Mouse (Mus musculus) G1E-ER4 (cell line): Measurements from ENCODE around the gene Fntb. TPM values are rescaled to one million over a fixed set of nuclear protein-coding genes. Genes with fewer than 3 reads are reported as not detected.

Experiments used
- GATA1 ChIP-seq: IDR thresholded peaks from one replicate; pipeline ENCODE4 v1.8.0; 2012; ENCODE audit warnings: low read length, inconsistent platforms
- polyA plus RNA-seq: library from polyadenylated mRNA; stranded (reverse); fragments of >175 nt; gene quantifications from 2 replicates; pipeline ENCODE4 v1.2.3, GENCODE M21; 2012

Fntb gene
- polyA plus RNA-seq, 1 experiment = 21.6 TPM

DNA sequence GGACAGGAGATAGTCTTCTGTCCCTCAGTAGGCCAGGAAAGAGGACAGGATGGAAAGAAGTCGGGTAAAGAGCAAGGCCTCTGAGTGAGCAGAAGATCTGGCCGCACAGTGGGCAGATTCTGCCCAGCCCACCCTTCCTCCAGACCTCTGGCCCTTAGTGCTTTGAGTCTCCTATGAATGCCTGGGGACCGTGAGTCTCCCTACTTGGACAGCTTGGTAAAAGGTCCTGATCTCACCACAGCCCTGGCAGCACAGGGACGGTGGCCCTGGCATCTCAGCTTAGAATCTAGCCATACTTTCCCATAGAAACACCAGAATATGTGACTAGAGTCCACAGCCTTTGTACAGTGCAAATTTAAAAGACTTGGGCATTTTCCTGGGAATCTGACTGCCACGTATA is 14.6 kb downstream of the Fntb start:
- TF ChIP-seq GATA1 = no peak

DNA sequence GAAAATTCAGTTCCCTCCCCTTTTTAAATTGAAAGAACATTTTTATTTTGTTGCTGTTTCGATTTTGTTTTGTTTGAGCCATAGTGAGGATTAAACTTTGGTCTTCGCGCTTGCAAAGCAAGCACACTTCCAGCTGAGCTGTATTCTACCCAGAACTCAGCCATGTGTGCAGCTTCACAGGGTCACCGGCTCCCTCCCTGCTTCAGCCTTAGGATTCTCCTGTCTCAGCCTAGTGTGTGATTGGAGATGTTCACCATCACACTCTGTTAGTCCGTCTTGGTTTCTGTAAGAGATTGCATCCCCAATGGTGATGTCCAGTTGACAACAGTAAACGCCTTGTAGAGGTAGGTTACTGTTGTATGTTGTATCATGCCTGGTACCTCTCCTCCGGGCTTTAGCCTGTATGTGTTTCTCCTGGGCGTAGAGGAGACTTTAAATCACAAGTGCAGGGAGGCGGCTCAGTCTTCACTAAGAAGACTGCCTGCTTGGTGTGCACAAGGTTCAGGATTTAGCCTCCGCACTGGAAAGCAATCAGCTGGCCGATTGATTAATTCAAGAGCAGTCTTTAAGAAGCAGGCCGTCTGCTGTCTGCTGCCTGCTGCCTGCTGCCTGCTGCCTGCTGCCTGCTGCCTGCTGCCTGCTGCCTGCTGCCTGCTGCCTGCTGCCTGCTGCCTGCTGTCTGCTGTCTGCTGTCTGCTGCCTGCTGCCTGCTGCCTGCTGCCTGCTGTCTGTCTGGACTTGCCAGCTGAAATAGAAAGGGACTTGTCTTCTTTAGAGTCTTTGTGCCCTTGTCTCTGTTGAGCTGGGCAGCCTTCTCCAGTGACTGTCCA is 15.5 kb downstream of the Fntb start:
- TF ChIP-seq GATA1 = no peak

DNA sequence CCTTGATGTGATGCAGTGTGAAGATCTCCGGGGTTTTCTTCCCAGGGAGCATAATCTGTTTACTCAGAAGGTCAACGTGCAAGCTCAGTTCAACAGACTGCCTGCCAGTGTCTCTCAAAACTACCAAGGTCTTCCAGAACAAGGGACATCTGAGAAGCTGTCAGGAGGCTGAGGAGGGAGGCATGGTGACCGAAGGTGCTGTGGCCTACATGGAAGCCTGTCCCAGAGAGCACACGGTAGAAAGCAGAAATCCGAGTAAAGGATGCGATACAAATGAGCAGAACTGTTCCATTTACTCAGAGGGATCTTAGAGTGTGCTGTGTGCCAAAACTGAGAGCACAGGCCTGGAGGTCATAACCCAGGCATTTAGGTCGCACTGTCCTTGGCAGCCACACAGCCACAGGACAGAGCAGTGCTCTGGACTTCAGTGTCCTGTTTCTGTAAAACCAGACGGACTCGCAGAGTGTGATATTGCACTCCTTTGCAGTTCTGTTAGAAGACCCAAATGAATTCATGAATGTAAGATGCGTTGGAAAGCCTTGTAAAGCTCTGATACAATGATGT is 18.7 kb downstream of the Fntb start:
- no peak for TF ChIP-seq GATA1

DNA sequence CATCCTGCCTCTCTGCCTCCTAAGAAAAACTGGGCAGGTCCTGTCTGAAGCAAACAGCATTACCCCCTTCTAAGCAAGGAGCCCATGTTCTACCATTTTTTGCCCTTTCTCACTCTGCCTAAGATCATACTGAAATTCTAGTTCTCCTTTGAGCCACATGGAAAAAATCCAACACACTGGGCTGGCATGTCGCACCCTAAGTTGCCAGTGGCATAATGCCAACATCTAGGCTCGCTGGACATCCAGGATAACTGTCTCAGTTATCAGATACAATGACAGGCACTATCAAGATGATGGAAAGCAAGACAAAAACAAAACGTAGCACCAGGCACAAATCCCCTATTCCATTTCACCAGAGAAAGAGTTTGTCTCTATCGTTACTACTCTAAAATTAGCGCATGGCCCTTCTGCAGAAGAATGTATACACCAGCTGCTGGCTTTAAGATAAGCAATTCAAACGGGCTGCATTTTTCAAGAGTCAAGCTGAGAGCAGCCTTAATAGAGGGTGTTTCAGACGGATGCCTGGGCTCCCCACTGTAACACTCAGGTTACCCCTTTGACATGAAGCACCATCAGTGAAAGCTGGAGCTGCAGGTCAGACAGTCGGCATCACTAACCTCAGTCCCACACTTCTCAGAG is 25.2 kb downstream of the Fntb start:
- TF ChIP-seq GATA1 = no peak

DNA sequence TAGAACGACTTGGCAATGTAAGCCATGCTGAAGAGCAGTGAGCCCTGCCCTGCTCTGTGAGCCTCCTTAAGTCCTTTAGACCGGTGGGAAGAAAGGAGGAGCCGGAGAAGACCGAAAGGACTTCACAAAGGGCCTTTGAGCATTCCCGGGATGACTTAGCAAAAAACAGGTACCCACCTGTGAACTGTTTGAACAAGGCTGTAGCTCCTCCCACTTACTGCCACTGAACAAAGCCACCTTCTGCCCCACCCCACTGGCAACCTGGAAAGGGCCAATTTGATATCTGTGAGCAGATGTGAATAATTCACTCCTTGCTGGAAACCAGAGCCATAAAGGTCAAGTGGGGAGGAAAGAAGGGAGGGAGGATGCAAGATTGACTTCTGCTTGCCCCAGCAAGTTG is 30.0 kb downstream of the Fntb start, which contains the start of gene Gpx2:
TSS of gene Gpx2 (minus strand) at position 205 of the 400 bp plus-strand sequence.
- TF ChIP-seq GATA1 = no peak

DNA sequence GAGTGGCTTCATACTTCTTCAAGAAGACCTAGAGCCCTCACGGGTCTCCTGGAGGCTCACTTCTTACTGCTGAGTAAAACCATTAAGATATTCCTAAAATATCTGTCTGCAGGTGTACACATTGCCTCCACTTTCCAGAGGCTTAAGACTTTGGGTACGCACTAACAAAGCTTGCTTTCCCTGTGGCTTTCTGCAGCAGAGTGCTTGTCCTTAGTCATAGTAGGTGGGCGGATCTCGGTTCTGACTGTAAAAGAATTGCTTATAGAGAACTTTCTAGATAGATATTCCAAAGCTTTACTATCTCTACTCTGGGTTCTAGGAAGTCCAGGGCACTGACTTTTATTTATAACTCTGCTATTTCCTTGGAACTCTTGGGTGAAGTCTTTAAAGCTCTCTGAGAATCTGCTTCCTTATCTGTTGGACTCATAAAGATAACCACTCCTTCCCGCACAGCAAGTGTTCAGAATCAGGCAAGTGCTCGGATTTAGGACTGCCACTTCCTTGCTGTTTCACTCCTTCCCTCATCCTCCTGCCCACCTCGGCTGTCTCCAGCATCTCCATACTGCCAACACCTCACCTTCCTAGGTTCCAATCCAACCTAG is 31.6 kb downstream of the Fntb start:
- no peak for TF ChIP-seq GATA1

DNA sequence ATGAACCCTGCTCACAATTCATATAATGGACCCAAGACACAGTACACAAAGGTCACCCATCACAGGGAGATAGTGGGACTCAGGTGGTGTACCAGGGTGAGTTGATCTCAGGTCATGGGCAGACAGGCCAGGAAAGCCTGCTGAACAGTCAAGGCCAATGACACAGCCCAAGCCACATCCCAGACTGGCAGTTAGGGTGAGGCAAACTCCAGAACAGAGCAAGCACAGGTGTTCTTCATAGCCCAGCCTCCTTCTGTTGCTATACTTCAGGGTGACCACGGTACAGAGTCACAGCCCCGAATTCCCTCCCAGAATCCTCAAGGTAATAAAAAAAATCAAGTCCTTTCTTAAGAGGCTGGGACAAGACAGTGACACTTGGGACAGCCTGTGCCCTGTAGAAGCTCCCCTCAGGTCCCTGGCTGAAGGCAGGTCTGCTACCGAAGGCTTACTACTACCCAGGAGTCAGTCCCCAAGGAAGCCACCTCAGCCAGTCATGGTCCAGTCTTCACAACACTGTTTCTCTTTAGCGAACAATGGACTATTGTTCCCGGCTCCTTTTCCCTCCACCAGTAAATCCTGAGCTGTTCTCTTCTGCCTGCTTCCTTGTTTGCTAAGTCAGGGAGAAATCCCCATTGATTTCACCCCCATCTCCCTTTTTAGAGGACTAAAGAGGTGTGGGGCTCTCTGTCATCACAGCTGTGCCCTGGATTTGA is 32.8 kb downstream of the Fntb start:
- no peak for TF ChIP-seq GATA1

DNA sequence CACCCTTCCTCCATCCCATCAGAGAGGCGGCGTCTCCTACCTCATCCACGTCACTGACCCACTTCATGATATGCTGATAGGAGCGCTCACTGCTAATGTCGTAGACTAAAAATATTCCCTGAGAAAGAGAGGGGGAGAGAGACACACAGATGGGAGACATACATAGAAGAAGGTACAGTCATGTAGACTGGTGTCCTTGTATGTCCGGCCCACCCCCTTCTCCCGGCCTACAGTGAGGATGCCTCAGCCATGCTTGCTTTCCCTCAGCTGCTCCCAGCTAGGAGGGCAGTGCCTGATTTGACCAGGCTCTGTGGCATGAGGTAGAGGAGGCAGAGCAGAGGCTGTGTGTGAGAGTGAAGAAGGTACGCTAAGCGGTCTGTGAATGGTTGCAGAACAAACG is 37.6 kb downstream of the Fntb start:
- no peak for TF ChIP-seq GATA1

DNA sequence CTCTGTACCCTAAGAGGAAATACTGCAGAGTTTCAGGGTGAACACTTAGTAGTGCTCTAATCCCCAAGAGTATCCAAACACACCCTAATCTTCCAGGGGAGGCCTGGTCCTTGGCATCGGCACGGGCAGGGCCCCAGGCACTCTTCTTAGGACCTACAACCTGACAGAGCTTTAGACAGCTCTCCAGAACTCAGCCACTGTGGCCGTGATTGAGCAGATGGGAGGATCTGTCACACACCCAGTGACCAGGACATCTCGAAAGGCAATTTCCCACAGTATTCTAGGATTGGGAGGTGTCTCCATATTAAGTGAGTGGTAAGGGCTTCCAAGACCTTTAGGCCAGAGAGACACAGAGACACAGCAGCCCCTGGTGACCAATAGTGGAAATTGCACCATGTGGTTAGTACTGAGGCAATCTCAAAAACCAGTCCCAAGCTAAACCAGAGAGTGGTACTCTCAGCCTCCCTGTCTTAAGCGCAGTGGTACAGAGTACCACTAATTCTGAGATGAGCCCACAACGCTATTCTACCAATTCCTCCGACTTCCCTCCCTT is 38.4 kb downstream of the Fntb start:
- TF ChIP-seq GATA1 = no peak

DNA sequence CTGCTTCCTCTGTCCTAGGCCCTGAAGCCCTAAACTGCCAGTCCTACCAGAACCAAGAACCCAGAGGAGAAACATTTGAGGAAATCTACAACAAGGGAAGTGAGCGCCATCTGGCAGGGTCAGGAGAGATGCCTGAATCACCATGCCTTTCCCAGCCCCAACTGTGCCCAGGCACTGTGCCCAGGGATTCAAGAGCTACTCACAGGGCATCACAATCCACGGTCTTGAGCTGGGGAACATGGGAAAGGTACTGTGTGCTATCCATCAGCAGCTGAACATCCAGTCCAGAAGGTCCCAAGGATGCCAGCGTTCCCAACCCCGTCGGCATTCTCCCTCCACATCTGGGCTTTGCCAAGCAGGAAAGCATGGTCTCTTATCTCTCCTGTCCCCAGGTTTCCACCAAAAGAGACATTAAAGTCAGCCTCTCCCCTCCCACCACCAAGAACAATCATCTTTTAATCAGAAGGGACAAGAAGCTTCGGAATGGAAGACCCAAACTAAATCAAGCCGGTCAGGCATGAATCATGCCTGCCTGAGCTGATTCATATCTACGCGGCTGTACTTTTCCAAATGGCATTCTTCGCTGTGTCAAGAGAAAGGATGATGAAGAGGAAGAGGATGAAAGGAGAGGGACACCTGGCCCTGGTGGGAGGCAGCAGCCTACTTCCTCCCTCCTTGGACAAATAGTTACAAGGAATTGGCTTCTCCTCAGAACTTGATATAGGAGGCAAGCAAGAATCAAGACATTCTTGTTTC is 39.8 kb downstream of the Fntb start:
- no peak for TF ChIP-seq GATA1

DNA sequence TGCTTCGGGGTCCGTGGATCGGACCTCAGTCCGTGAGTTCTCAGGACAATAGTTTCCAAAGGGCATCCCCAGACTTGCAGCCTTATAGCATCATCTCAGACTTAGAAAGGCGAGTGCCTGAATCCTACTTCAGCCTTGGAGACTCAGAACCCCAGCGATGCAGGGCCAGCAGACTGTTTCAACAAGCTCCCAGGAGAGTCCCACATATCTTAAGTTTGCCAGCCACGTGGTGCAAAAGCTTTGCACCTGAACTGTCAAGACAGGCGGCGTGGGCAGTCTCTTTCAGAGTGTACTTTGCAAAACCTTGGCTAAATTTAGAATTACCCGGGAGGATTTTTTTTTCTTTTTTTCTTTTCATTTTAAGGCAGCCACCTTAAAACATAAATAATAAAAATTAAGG is 42.4 kb downstream of the Fntb start:
- no peak for TF ChIP-seq GATA1

DNA sequence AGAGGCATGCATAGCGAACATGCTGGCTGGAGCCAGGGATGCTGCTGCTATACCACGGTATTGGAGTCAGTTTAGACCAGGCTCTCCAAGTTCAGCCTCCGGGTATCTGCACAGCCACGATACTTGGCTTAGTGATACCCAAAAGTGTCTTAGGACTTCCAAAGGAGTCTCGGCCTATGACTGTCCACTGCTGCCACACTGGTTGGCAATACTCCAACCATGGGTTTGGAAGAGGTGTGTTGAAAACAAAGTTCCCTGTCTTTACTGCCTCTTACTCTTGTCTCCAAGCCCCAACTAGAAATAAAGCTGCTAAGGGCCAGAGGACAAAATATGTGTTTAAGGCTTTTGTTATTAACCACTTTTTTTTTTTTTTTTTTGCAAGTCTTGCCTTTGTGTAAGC is 45.1 kb downstream of the Fntb start:
- TF ChIP-seq GATA1 = no peak

DNA sequence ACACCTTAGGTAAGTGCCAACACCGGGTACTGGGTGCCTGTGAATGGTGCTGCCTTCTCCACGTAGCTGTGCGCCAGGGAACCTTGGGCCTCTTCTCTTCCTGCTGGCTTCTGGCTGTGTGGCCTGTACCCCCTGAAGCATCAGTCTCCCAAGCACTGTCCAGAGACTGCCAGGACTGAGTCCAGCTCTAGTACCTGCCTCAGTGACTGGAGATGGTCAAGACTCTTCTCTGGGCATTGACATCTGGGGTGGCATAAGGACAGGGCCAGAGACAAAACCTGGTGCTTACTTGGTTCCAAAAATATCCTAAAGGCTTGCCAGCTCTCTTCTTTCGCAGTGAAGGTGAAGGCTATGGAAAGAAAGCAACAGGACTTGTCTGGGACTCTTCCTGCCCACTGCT is 45.6 kb downstream of the Fntb start:
- TF ChIP-seq GATA1 = no peak

DNA sequence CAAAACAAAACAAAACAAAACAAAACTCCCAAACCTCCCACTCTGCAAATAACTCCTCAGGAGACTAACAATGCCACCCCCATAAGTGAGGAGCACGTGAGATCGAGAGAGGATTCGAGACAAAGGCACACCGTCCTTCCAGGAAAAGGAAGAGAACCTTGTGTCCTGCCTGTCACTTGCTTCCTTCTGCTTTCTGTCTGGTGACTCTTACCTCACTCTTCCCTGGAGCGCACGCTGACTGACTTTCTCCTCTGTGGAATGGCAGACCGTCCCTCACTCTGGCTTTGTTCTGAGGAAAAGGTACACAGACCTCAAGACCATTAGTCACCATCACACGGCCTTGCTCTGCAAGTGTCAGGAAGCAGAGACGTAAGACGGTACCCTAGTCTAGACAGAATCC is 48.2 kb downstream of the Fntb start:
- TF ChIP-seq GATA1 = no peak

DNA sequence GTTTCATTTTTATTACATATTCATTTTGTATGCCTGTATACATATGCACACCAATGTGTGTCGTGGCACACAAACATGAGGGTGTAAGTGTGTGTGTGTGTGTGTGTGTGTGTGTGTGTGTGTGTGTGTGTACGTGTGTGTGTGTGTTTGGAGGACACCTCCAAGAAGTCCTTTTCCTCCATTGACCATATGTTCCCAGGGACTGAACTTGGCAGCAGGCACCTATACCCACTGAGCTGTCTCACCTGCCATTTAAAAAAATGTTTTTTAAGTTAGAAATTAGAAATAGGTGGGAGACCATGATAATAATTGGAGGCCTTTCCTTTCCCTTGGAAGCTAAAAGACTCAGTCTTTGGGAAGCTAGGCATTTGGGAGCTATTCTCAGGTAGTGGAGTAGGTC is 48.7 kb downstream of the Fntb start:
- TF ChIP-seq GATA1 = no peak
